Mouse (Mus musculus) bone marrow macrophage, adult 2 months (primary cell): ENCODE results near the gene Ndufa6.
"Not testable (repeated sequence)": the region's sequence is repeated elsewhere in the genome, so short reads cannot be mapped to it uniquely, and the experiment has no call there.

Experiments
- CTCF ChIP-seq: IDR thresholded peaks from 2 replicates; pipeline ENCODE4 v1.5.1; 2012; ENCODE audit warnings: low read depth, mild to moderate bottlenecking, low read length, moderate library complexity
- POLR2A ChIP-seq: IDR thresholded peaks from 2 replicates; pipeline ENCODE4 v1.6.1; 2012; ENCODE audit warnings: mild to moderate bottlenecking, low read depth, low read length, borderline replicate concordance

- not testable (repeated sequence) for TF ChIP-seq POLR2A, CTCF
These were observed 10.4 kb upstream of the Ndufa6 start for GRCm38 (mm10) chr15:82364561-82364960.
